Mouse (Mus musculus): ENCODE measurements at regions not wholly inside any gene's neighbourhood (a gene's known extent, or its start where the extent isn't known, plus 50 kb on each side); places are given as distances from the start of the nearest gene placed in this dataset.
A peak's percentile ranks its signal among the peaks of the same experiment; 100 is the strongest.

DNA sequence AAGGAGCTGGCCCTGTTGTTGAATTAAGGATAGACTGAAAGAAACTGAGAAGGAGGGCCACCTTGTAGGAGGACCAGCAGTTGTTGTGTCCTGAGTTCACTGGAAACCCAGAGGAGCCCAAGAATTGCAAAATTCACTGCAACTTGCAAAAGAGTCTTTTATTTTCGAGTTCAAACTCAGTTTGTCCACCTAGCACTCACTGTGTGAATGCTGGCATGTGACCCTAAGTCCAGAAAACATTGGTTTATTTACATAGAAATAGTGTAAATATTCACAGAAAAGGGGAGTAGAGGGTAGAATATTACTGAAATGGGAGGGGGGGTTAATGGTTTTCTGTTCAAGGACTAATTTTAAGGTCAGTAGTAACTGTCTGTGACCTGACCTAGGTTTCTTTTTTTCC lies 394.7 kb downstream of the 4933405O20Rik start:
- DNase-seq (ENCODE audit: extremely low spot score in 1 of 2, low spot score in 1 of 2), result no peak

DNA sequence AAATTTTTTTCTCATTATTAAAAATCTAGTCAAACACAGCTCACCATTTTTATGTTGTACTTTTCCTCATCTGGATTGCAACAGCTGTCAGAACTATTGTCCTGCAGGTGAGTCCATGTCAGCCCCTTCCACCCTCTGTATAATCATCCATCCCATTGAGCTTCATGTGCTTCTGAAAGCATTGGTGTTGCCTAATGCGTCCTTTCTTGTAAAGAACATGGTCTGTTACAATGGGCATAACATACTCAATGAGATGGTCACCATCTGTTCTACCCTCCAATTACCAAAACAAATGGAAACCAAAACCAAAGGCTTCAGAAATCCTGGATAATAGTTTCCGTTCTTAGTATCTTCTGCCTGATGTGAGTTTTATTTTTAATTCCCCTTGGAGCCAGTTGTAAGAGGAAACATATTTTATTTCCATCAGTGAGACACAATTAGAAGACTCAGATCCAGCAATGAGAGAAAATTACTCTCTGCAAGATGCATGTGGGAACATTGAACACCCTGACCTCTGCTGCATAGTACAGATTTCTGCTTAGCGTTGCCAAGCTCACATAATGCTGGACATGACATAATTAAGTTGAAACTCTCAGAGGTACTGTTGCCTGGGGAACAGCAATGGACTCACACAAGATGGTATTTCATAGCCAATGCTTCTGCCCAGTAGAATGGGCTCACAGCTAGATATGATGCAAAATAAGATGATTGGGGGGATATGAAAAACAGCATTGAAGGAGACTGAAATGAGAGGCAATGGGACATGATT lies 443.1 kb downstream of the 4933405O20Rik start:
- DNase-seq (ENCODE audit: extremely low spot score in 1 of 2, low spot score in 1 of 2), result no peak

DNA sequence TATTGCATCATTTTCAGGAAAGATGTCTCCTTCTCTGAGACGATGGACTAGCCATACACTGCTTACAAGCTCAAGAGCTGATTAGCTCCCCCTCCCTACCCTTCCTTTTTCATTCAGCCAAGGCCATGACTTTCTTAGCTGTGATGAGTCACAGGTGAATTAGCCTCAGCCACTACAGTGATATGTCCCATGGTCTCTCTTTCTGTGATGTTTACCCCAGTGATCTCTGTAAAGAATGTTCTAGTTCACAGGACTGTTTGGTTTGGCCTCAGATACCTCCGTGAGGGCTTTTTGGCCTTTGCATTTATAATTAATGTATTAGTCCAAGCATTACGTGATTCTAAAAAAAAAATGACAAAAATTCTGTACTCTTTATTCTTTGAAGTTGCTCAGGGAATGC lies 452.5 kb downstream of the 4933405O20Rik start:
- DNase-seq (ENCODE audit: extremely low spot score in 1 of 2, low spot score in 1 of 2), result no peak

DNA sequence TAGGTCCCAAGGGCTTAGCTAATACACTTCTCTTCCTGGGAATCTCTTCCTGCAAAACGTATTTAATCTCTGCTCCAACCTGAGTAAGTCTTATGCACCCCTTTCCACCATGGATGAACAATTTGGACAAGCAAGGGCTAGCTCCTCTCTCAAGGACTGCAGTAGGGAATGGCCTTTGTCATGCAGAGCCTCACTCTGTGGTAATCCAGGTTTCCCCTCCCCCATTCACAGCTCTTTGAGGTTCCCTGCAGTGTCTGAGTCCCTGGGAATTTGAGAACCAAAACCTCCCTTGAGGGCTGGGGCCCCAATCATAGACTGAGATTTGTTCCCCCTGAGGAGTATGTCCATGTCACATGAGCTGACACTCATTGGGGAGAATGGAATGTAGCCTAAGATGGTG lies 442.5 kb upstream of the Ano5 start:
- DNase-seq (ENCODE audit: extremely low spot score in 1 of 2, low spot score in 1 of 2), result no peak

DNA sequence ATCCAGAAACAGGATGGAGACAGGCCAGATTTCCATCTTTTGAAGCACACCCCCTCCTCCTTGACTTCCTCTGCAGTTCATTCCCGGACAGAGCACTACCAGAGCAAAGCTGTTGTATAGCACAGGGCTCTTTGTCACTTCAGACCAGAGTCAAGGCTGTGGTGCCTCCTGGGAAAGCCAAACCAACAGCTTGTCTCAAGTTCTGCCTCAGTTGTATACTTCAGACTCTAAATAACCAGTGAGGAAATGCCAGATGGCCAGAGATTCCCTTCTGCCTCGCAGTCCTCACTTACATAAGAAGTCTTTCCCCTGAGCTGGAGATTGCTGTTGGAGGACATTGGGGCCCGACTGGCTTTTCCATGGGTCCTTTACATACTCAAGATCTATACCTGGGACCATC lies 417.1 kb upstream of the Ano5 start:
- DNase-seq (ENCODE audit: extremely low spot score in 1 of 2, low spot score in 1 of 2), result peak in 1 of 2 experiments; percentile 19

DNA sequence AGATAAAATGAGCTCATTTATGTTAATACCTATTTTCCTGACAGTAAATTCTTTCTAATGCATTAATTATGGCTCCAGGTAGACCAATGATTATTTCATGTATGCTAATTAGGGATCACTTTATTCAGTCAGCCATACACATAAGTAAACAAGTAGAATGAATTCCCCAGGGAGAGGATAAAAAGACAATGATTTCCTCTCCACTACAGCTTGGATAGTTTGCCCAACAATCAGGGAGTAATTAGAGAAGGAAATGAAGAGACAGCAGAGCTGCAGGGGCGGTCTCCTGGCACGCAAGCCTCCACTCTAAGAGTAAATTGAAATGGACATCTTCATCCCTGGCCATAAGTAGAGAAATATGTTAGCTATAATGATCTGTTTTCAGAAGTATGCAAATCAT lies 409.7 kb upstream of the Ano5 start:
- no peak for DNase-seq (ENCODE audit: extremely low spot score in 1 of 2, low spot score in 1 of 2)

DNA sequence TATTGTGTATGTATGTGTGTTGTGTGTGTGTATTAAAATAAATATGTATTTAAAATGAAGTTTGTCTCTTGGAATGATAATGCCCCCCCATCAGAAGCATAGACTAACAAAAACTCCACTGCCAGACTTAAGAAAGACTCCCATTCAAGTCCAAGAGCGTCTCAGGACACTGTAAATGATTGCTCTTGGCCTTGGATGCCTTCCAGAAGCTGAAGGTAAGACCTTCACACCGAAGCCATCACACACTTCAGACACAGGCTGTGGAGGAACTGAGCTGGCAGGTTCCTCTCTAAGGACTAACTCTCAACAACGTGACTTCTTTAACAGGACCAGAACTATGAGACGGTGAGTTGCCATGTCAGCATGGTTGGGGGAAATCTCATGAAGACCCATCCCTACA lies 370.0 kb upstream of the Ano5 start:
- DNase-seq (ENCODE audit: extremely low spot score in 1 of 2, low spot score in 1 of 2), result no peak

DNA sequence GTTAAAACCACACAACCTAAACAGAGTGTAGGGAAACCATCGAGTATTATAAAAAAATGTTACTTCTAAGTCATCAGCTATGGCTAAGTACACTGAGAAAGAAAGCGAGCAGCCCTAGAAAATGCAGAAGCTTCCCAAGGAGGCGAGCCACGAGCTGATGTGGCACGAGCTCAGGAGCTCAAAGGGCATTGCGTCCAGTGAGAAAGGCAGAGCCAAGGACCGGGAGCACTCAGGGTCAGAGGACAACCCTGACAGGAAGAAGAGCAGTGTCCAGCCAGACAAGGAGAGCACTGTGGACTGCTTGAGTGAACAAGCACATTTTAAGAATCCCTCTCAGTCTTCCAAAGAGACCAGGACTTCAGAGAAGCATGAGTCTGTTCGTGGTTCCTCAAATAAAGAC lies 335.6 kb upstream of the Ano5 start:
- no peak for DNase-seq (ENCODE audit: extremely low spot score in 1 of 2, low spot score in 1 of 2)

DNA sequence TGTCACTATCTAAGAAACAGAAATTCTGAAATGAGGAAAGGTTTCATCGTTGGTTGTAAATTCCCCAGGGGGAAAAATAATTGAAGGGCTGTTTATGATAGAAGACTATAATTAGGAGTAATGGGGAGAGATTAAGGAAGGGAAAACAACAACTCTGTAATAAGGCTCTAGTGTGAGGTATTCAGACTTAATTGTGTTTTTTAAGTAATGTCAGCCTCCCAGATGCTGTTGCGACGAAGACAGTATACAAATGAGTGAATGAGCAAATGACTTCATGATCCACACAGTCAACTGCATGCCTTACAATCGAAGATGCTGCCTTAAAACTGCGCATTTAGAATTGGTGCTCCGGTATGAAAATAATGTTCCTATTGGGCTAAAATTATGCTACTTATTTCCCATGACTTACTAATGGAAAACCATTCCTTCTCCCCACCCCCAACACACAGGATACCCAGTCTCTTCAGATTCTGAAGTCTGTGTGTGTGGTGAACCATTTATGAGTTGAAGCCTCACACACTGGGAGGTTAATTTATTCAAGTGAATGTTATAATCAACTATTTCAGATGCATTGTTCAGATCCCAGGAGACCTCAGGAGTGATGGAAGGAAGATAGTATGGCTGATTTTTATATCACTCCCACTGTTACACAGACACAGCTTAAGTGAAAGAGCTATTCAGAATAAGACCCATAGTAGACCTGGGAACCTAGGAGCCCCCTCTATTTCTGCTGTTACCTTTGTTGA lies 295.2 kb upstream of the Ano5 start:
- no peak for DNase-seq (ENCODE audit: extremely low spot score in 1 of 2, low spot score in 1 of 2)

DNA sequence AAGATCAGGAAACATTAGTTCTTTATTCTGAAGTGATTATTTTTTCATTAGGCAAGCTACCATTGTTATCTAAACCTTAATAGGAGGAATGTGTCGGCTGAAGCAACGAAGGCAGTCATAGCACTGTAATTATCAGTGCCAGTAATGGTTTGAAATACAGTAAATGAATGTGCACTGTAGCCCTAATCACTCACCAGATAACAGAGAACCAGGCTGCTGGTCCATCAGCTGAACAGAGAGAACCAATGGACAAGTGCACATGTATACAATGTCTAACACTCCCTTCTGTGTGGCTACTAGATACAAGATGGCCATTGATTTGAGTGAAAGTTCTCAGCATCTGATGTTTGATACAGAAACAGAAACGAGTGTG lies 294.6 kb upstream of the Ano5 start:
- no peak for DNase-seq (ENCODE audit: extremely low spot score in 1 of 2, low spot score in 1 of 2)

DNA sequence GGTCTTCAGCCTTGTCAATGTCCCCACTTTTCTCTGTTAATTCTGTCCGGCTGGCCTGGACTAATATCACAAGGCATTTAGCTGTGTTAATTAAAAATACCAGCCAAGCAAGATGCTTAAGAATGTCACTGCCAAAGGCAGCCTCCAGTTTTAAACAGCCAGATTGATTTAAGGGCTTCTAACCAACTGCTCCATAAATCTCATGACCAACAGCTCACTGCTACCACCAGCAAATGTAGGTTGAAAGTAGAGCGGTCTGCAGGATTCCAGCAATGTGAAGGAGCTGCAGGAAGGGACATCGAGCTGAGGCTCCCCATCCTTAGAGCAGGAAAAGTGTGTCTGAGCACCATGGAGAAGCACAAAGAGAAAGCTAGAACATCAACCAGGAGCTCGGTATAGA lies 289.5 kb upstream of the Ano5 start:
- DNase-seq (ENCODE audit: extremely low spot score in 1 of 2, low spot score in 1 of 2), result no peak

DNA sequence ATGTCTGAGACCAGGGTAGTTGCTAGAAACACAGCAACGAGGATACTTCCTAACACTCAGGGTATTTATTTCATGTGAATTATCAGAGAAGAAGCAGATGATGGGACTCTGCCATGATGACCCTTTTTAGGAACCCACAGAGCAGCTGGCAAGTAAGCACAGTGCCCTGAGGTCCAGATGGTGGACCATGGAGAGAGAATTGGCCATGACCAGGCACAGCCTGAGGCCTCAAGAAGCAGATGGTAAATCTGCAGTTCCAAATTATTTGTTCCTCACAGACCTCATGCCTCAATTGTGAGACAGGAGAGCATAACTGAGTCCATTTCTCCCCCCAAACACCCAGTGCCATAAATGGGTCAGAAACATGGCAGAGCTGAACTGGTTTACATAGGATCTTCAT lies 289.0 kb upstream of the Ano5 start:
- DNase-seq (ENCODE audit: extremely low spot score in 1 of 2, low spot score in 1 of 2), result no peak

DNA sequence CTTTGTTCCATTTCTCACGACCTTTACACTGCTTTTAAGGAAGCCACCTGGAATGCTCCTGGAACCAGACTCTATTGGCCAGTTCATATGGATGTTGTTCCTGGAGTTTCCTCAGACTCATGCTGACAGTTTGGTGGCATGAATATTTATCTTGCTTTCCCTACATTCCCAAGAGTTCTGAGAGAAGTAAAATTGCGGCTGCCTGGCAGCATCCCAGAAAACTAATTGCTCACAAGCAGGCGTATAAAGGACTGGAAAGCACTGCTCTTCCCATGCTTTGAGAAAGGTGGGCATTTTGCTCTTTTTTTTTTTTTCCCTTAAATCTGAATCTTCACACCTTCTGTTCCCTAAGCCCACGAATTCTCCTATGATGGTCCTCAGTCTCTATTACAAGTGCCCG lies 283.7 kb upstream of the Ano5 start:
- peak in 1 of 2 experiments; percentile 40 for DNase-seq (ENCODE audit: extremely low spot score in 1 of 2, low spot score in 1 of 2)

DNA sequence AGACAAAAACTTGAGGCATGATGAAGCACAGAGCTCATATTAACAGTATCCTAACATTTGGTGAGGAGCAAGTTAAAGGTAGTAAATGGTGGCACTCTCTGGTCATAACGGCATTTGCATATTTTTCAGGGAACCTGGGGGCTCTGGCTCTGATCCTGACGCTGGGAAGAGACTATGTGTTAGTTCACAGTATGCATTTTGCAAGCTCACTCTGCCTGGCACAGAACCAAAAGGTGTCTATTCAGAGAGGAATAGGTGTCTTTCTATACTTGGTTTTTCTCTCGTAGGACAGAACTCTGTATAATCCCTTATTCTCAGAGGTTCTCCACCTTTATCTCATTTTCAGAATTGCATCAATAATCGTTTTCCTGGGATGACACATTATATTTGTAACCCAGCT lies 276.2 kb upstream of the Ano5 start:
- no peak for DNase-seq (ENCODE audit: extremely low spot score in 1 of 2, low spot score in 1 of 2)

DNA sequence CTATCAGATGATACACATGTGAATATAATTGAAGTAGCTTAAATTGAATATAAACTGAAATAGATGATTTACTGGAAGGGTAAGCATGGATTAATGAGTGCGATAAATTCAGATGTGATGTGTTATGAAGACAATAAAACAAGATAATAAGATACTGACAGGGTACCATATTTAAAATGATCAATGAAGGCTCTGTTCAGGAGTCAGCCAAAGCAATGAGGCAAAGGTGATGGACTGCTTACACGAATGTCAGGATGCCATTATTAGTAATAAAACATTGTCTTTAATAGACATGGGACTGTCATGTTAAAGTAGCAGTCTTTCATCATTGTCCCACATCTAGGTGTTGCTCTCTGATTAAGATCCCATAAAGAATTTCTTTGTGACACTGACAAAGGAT lies 263.1 kb upstream of the Ano5 start:
- DNase-seq (ENCODE audit: extremely low spot score in 1 of 2, low spot score in 1 of 2), result no peak

DNA sequence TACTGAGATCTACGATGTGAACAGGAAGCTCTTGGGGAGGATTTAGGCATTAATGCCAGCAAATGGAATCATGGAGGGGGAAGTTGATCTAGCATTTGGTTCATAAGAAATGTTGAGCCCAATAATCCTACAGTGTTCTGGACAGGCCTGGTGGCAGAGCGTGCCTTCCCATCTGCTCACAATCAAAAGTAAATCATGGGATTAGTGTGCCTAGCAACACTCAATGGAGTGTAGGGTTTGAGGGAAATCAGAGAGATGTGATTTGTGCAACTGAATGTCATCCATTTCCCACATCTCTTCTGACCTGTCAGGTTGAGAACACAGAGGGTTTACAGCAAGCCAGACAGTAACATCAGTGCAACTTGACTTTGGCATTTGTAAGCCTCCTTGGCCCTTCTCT lies 256.4 kb upstream of the Ano5 start:
- DNase-seq (ENCODE audit: extremely low spot score in 1 of 2, low spot score in 1 of 2), result no peak

DNA sequence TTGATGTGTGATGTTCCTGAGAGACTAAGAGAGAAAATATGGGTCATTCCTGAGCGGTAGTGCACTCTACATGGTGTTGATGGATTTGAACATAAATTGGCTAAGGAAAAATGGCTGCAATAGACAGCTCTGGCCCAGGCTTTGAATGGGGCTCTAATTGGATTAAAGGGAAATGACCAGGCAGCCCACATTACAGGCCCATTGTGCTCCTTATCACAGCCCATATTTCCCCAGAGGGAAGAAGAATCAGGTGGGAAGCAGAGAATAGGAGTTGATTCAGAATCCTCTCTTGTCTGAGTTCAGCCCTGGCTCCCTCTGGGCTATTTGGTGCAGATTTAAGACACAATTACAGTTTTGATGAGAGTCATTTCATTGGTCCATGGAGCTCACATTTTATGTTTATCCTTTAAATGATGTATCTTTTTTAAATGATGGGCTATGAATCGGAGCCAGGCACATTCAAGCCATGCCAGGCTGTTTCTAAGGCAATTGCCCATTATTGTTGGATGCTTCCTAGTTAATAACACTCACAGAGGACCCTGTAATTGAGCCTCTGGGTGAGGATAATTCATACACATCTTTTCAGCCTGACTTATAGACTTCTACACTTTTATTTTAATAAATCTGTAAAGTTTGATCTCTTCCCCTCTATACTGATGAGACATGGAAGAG lies 251.5 kb upstream of the Ano5 start:
- DNase-seq (ENCODE audit: extremely low spot score in 1 of 2, low spot score in 1 of 2), result no peak

DNA sequence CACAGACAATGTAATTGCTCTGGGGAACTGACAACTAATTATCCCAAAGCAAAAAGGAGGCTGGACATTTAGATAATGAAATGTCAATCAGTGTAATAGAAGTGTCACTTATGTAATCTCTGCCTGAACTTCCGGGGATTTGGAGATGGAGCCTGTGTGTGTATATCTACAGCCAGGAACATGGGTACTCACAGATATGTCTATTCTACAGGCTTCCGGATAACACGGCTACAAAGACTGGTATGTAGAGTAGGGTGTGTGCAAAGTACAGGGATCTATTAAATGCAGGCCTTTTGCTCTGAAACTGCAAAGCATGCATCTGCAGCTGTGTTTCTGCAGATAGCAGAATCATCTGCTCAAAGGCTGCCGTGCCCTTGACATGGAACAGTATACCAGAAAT lies 246.7 kb upstream of the Ano5 start:
- DNase-seq (ENCODE audit: extremely low spot score in 1 of 2, low spot score in 1 of 2), result no peak

DNA sequence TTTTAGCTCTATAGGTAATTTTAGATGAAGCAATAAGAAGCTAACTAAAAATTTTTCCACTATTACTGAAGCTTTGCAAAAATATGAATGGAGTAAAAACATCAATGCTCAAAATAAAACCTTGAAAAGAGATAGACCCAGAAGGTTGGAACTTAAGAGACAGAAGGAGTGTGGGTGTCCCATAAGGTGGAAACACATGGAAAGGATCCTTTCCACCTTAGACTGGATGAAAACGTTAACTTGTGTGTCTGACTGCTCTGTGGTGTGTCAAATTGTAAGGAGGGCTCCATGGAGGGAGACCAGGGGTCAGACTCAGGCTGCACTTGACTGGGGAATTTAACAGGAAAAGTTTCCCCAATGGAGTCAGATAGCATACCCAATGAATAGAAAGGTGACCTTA lies 244.9 kb upstream of the Ano5 start:
- DNase-seq (ENCODE audit: extremely low spot score in 1 of 2, low spot score in 1 of 2), result peak; percentile 31 to 58

DNA sequence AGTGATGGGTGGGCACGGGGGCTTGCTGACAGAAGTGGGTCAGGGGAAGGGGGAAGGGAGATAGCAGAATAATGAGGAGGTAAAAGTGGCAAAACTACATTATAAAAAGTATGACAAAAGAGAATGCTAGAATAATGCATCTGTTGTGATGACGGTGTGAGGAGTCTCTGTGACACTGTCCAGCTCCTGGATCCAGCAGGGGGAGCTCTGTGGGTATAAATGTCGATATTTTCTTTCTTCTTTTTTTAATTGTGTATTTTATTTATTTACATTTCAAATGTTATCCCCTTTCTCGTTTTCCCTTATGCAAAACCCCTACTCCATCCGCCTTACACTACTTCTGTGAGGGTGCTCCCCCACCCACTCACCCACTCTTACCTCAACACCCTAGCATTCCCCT lies 243.9 kb upstream of the Ano5 start:
- peak in 1 of 2 experiments; percentile 4 for DNase-seq (ENCODE audit: extremely low spot score in 1 of 2, low spot score in 1 of 2)

DNA sequence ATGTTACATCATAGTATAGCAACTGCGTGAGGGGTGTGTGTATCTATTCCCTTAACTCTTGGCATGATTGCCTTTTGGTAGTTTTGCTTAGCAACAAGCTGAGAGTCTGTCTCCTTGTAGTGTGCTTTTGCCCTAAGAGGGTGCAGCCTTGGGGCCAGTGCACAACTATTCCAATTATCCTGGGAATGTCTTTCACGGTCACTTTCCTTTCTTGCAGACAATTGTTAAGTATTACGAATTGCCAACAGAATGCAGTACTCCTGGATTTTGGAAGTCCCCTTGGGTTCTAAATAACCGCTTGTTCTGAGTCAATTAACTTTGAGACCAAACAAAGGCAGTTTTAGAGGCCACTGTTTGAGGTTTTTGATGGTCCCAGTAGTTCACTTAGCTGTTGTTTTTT lies 242.1 kb upstream of the Ano5 start:
- no peak for DNase-seq (ENCODE audit: extremely low spot score in 1 of 2, low spot score in 1 of 2)

DNA sequence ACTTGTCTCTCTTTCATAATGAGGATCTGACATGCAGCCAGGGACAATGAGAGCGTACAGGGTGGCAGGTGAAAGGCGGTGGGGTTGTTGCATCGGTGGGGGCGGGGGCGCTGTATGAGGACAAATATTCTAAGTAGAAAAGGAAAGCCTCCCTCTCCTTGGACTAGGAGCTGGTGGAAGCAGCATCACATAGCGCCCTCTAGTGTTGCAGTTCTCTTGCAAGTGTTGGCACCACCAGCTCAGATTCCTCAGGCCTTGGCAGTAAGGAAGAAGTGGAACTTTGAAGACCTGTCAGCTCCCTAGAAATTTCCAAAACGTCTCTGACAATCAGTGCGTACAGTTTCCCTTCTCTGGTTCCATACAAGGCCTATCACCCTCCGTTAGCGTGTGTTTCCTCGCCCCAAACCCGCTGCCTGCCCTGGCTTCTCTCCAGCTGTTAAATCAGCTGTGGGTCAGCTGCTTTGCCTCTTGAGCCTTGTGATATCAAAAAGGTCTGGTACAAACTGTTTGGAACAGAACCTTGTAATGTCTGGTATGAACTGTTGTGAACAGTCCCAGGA lies 240.2 kb upstream of the Ano5 start:
- peak; percentile 4 to 83 for DNase-seq (ENCODE audit: extremely low spot score in 1 of 2, low spot score in 1 of 2)
